ENCODE assay signal across 16 mouse cellular contexts in genomic region chr11:113536308-113537198, GRCm38 (mm10).
DNase-seq lines count a peak whose midpoint lies in the region; ATAC-seq and TF ChIP-seq lines count a peak whose summit lies in the region.
"Had no signal": no experiment of that assay in that cellular context is flagged by ENCODE, and none has a peak within 500 bp of the region (broad histone marks: within the 10 kb centered on the region; RNA-seq: fewer than 3 reads in every experiment).

No protein-coding gene starts in this region.

- H3K4me3 ChIP-seq in lung, postnatal 0 days (ENCODE audit: low read depth, low read length) = no peak overlapping the region
- H3K4me3 ChIP-seq in lung, adult 2 months (replicated peaks; ENCODE audit: extremely low read depth, low read depth, low read length) = no peak overlapping the region
- H3K4me3 ChIP-seq in bone marrow, adult 2 months (replicated peaks; ENCODE audit: control insufficient read depth, low read depth, low read length) = no peak overlapping the region
- H3K4me3 ChIP-seq in midbrain, embryonic 15.5 days = no peak overlapping the region
- H3K4me3 ChIP-seq: embryonic facial prominence, embryonic 12.5 days; forebrain, embryonic 10.5 days; heart, embryonic 15.5 days; hindbrain, embryonic 15.5 days; neural tube, embryonic 15.5 days had no signal

- no peaks in the 10 kb centered on the region for H3K27me3 ChIP-seq in lung, postnatal 0 days (replicated peaks; ENCODE audit: insufficient read depth, low read length)
- H3K27me3 ChIP-seq in splenic B cell, adult 2 months (ENCODE audit: control insufficient read depth, insufficient read depth, low read length, poor library complexity, severe bottlenecking) = no peaks in the 10 kb centered on the region
- H3K27me3 ChIP-seq in midbrain, embryonic 15.5 days (replicated peaks) = no peaks in the 10 kb centered on the region
- H3K27me3 ChIP-seq: embryonic facial prominence, embryonic 12.5 days; heart, embryonic 15.5 days; hindbrain, embryonic 15.5 days; neural tube, embryonic 15.5 days had no signal

- 59% methylated on average over 16 of the region's 16 CpGs for WGBS in lung, postnatal 0 days
- WGBS in lung, adult 2 months = 64% methylated on average over 16 of the region's 16 CpGs
- WGBS in bone marrow, adult 2 months = 54% methylated on average over 16 of the region's 16 CpGs
- WGBS in midbrain, embryonic 15.5 days = 88% methylated on average over 16 of the region's 16 CpGs

- no peaks in the 10 kb centered on the region for H3K9me3 ChIP-seq in lung, postnatal 0 days (ENCODE audit: low read length)
- no peaks in the 10 kb centered on the region for H3K9me3 ChIP-seq in midbrain, embryonic 15.5 days
- H3K9me3 ChIP-seq: embryonic facial prominence, embryonic 12.5 days; heart, embryonic 15.5 days; hindbrain, embryonic 15.5 days; neural tube, embryonic 15.5 days had no signal

- peak; percentile 87 for TF ChIP-seq EP300 in lung, postnatal 0 days (IDR thresholded peaks at IDR 0.05)

- peak; percentile 81 for ATAC-seq in lung, postnatal 0 days
- ATAC-seq in midbrain, embryonic 15.5 days (replicated peaks) = no peak

- H3K4me1 ChIP-seq in lung, postnatal 0 days (ENCODE audit: insufficient read depth, low read depth, low read length) = 0 out of 2 replicates have a peak, but pooled peaks cover 4% of the 10 kb centered on the region
- H3K4me1 ChIP-seq in lung, adult 2 months (ENCODE audit: control insufficient read depth, insufficient read depth, low read length) = no peaks in the 10 kb centered on the region; the same call in 1 of the 2 replicates
- peaks cover 11% of the 10 kb centered on the region for H3K4me1 ChIP-seq in bone marrow, adult 2 months (ENCODE audit: control insufficient read depth, insufficient read depth, low read length)
- H3K4me1 ChIP-seq in midbrain, embryonic 15.5 days = peaks cover 12% of the 10 kb centered on the region; the same call in 1 of the 2 replicates

- no peak for TF ChIP-seq CTCF in lung, postnatal 0 days (IDR thresholded peaks at IDR 0.05)
- TF ChIP-seq CTCF in lung, adult 2 months (IDR thresholded peaks at IDR 0.05; ENCODE audit: insufficient read depth, low read length) = no peak
- no peak for TF ChIP-seq CTCF in bone marrow, adult 2 months (IDR thresholded peaks at IDR 0.05; ENCODE audit: control insufficient read depth, insufficient read depth, low read length)

- no peak for TF ChIP-seq POLR2A in lung, adult 2 months (IDR thresholded peaks at IDR 0.05; ENCODE audit: borderline replicate concordance, extremely low read depth, low read depth, low read length)
- no peak for TF ChIP-seq POLR2A in bone marrow, adult 2 months (IDR thresholded peaks at IDR 0.05; ENCODE audit: borderline replicate concordance, control insufficient read depth, low read depth, low read length)

- no peak overlapping the region for H3K4me2 ChIP-seq in lung, postnatal 0 days (replicated peaks; ENCODE audit: low read depth, low read length)
- H3K4me2 ChIP-seq in midbrain, embryonic 15.5 days = no peak overlapping the region
- H3K4me2 ChIP-seq: embryonic facial prominence, embryonic 12.5 days; heart, embryonic 15.5 days; hindbrain, embryonic 15.5 days; neural tube, embryonic 15.5 days had no signal

- no peaks in the 10 kb centered on the region for H3K36me3 ChIP-seq in lung, postnatal 0 days (ENCODE audit: insufficient read depth, low read length)
- H3K36me3 ChIP-seq in splenic B cell, adult 2 months (ENCODE audit: control insufficient read depth, insufficient read depth, low read length, poor library complexity, severe bottlenecking) = no peaks in the 10 kb centered on the region
- H3K36me3 ChIP-seq in midbrain, embryonic 15.5 days (replicated peaks) = no peaks in the 10 kb centered on the region
- H3K36me3 ChIP-seq: embryonic facial prominence, embryonic 12.5 days; heart, embryonic 15.5 days; hindbrain, embryonic 15.5 days; neural tube, embryonic 15.5 days had no signal

- peak overlapping the region; percentile 43; the same call in 1 of the 2 replicates for H3K27ac ChIP-seq in lung, postnatal 0 days (ENCODE audit: low read length)
- H3K27ac ChIP-seq in bone marrow, adult 2 months (ENCODE audit: control insufficient read depth, insufficient read depth, low read depth, low read length, poor library complexity) = peak overlapping the region; percentile 84
- H3K27ac ChIP-seq in midbrain, embryonic 15.5 days = no peak overlapping the region
- H3K27ac ChIP-seq: embryonic facial prominence, embryonic 12.5 days; forebrain, embryonic 10.5 days; heart, embryonic 15.5 days; hindbrain, embryonic 15.5 days; neural tube, embryonic 15.5 days had no signal

- no peak overlapping the region for H3K9ac ChIP-seq in lung, postnatal 0 days (replicated peaks; ENCODE audit: low read depth)
- H3K9ac ChIP-seq in midbrain, embryonic 15.5 days = no peak overlapping the region
- H3K9ac ChIP-seq: embryonic facial prominence, embryonic 12.5 days; heart, embryonic 15.5 days; hindbrain, embryonic 15.5 days; neural tube, embryonic 15.5 days had no signal

- peak; percentile 73 for DNase-seq in lung, postnatal 0 days (ENCODE audit: low spot score)
- no peak for DNase-seq in lung, adult 2 months
- DNase-seq in splenic B cell, adult 2 months (ENCODE audit: low read depth, low spot score) = peak; percentile 18
- no peak for DNase-seq in ovary, postnatal 14 days (ENCODE audit: low spot score)
- no peak for DNase-seq in urinary bladder, postnatal 4 days (ENCODE audit: low spot score in 2 of 2)
- DNase-seq: adrenal gland, adult 8-10 months; cerebellum, postnatal 14 days; kidney, adult 2 months; right cerebral cortex, adult 18-20 months had no signal

Comparison
In these comparisons a context has a peak if more than half of its experiments do, and no peak if none do; other contexts are left out.
1. DNase-seq: peak in lung, postnatal 0 days (single experiment) and splenic B cell, adult 2 months (single experiment); none in lung, adult 2 months (single experiment), ovary, postnatal 14 days (single experiment) and urinary bladder, postnatal 4 days (0 of 2).